Mouse (Mus musculus): ENCODE measurements around the gene Gprin1.
"Not testable (repeated sequence)": the region's sequence is repeated elsewhere in the genome, so short reads cannot be mapped to it uniquely, and the experiment has no call there.

Gene Gprin1

DNA sequence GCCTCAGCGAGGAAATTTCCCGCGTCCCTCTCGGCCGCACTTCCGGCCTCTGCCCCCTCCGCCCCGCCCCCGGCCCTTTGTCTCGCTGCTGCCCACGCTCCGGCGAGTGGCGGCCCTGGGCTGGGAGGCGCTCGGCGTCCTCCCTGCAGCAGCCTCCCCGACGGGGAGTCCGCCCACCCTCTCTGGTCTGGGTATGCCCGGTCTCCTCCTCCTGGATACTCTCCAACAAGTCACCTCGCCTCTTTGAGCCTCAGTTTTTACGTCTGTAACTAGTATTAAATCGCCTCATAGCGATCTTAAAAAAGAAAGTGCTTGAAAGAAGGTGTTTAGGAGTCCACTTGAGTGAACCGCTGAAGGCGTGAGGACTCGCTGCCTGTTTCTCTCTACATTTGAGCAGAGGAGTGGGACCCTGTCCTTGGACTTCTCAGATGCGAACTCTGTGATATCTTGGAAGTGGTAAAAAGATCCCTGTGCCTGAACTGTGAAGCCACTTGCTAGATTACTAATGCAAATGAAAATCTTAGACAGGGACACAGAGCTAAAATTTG, at the start of gene Gprin1:
Gene Gprin1, minus strand, starts transcription at position 11 of the 548 bp plus-strand sequence.
- peak; percentile 63 for DNase-seq (ENCODE audit: low read depth, low spot score)

- DNase-seq (ENCODE audit: low read depth, low spot score), result no peak
Measured at GRCm38 (mm10) chr13:54798740-54799139, 49.1 kb upstream of the Gprin1 start.

- DNase-seq (ENCODE audit: low read depth, low spot score), result no peak
Measured at GRCm38 (mm10) chr13:54797861-54798643, 48.4 kb upstream of the Gprin1 start.

GRCm38 (mm10) chr13:54797356-54797755, 47.7 kb upstream of the Gprin1 start:
- DNase-seq (ENCODE audit: low read depth, low spot score), result peak; percentile 61

GRCm38 (mm10) chr13:54794843-54795242, 45.2 kb upstream of the Gprin1 start:
- DNase-seq (ENCODE audit: low read depth, low spot score), result no peak

DNA sequence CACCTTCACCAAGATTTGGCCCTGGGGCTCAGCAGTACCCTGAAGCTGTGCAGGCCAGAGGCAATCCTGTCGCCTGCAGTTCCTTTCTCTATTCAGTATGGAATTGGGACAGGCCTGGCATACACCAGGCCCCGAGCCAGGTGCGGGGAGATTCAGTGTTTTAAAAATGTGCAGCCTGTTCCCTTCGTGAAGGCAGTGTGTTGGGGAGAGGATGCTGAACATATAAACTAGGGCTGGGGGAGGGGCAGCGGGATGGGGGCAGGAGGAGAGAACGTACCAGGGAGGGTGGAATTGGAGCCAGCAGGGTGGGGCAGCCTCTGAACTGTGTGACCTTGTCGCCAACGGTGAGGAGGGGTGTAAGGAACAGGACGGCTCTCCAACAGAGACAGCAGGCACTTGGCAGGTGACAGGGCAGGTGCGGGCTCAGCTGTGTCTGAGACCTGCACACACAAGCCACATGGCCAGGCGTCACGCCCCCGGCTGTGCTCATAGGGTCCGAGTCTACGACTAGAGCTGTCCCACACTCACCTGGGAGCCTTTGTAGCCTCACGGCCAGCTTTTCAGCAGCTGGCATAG, 44.4 kb upstream of the Gprin1 start:
- no peak for DNase-seq (ENCODE audit: low read depth, low spot score)

DNA sequence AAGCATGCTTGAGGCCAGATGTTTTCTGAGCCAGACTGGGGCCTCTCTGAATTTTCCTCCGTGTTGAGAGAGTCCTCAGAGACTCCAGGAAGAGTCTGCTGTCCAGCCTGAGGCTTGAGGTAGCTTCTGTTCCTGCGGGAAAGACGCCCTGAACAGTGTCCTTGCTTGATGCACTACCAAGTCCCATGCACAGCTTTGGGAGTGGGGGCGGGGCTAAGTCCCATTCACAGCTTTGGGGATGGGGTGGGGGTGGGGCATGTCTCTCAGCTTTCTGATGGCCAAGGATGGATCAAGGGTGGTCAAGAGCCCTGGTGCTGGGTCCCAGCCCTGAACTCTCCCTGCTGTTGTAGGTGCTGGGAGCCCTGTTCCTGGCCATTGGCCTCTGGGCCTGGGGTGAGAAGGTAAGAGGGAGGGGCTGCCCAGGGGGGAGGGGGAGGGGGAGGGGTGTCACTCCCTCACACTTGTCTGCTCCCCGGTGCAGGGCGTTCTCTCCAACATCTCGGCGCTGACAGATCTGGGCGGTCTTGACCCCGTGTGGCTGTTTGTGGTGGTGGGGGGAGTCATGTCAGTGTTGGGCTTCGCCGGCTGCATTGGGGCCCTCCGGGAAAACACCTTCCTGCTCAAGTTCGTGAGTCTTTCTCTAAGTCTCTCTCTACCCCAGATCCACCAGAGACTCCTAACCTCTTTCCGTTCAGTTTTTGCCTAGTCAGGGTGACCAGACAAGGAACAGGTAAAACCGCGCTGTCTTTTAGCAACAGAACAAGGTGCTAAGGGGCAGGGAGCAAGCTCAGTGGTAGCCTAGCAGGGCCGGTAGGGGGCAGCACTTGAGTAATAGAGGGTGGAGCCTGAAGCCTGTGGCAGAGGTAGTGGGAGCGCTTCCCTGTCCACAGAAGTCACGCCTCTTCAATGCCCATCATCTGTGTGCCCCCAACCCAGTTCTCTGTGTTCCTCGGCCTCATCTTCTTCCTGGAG, 42.9 kb upstream of the Gprin1 start:
- peak; percentile 43 for DNase-seq (ENCODE audit: low read depth, low spot score)

DNA sequence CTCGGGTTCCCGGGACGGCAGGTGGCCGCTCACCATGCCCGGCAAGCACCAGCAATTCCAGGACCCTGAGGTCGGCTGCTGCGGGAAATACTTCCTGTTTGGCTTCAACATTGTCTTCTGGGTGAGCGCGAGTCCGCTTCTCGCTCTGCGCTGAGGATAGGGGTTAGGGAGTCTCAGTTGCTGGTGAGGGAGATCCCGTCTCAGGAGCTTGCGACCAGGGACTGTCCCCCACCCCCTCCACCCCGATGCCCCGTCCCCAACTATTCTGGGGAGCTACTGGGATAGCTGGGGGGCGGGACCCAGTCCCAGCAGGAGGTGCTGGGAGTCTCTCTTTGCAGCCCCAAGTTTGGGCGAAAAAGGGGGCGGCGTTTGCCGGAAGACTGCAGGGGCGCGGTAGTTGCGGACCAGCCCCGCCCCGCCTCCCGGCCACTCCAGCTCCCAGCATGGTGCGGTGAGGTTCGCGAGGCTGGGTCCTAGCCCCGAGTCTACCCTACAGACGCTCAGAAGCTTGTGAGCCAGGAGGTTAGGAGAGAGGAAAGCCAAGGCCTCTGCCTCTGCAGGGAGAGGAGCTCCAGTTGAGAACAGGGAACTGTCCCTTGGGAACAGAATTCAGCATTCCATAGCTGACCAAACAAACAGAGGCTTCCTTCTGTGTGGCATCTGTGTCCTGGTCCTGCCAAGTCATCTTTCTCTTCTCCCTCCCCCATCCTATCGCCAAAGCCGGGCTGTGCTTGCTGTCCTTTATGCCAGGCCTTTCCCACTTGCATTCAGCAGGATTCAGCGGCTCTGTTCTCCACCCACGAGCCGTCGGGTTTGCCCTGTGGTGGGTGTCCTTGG, 40.1 kb upstream of the Gprin1 start:
- peak; percentile 57 for DNase-seq (ENCODE audit: low read depth, low spot score)

DNA sequence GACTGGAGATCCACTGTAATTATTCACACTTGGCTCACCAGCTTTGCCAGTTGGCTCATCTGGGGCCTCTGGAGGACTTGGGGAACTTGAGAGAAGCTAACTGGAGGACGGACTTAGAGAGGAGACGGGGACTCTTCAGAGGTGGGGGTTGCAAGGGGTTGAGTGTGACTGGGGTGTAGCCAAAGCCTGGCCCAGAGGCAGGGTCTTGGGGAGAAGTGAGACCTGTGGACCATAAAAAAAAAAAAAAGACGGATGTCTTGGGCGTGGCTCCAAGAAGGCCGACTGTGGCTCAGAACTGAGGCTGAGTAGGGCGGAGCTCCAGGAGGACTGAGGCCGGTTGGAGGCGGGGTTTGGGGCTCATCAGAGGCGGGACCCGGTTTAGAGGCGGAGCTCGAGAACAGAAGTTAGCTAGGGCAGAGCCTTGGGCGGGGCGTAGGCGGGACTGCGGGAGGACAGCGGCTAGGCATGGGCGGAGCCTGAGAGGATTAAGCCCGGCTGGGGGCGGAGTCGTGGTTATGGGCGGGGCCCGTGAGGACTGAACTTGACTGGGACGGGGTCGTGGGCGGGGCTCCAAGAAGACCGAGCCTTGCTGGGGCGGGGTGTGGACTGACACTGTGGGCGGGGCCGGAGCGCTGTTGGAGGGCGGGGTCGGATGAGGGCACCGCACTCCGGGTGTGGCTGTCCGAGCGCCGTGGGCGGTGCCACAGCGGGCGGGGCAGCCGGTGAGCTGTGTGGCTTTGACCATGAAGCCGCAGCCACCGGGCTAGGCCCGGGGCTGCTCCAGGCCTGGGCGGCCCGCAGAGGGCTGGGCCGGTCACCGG, 39.3 kb upstream of the Gprin1 start, which contains the start of gene Tspan17:
Gene Tspan17, plus strand, starts transcription at position 638 of the 821 bp plus-strand sequence.
- peak; percentile 96 for DNase-seq (ENCODE audit: low read depth, low spot score)

DNA sequence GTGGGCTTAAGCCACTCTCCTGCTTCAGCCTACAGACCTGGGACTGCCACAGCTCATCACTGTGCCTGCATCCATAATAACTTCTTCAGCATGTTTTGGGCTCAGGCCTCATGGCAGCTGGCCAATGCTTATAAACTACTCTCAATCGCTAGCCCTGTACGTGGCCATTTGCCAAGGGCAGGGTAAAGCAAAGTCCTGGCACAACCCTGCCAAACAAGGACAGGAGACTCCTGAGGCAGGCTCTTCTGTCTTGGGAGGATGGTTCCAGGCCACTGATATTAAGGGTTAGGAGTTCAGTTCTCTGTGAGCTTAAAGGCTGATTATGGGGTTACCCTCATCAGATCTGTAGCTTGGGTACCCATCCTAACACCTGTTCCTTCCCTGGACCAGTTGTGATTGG, 37.9 kb upstream of the Gprin1 start:
- DNase-seq (ENCODE audit: low read depth, low spot score), result not testable (repeated sequence)

- no peak for DNase-seq (ENCODE audit: low read depth, low spot score)
Measured at GRCm38 (mm10) chr13:54783698-54784097, 34.0 kb upstream of the Gprin1 start, which contains the start of gene Eif4e1b. Gene Eif4e1b (plus strand): TSS chr13:54783998.

DNA sequence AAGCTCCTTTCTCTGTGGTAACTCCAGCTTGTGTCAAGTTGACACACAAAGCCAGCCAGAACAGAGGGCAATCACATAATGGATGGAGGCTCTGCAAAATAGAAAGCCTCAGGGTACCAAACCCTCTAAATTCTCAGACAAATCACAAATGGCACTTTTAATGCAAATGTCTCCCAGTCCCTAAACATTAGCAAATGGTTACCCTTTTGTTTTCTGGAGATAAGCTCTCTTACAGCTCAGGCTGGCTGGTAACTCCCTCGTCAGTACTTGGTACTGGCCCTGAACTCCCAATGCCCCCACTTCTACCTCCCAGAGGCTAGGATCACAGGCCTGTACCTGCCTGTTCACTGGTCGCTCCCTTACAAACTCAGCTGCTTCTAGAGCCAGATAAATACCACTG, 33.6 kb upstream of the Gprin1 start:
- no peak for DNase-seq (ENCODE audit: low read depth, low spot score)

GRCm38 (mm10) chr13:54781086-54781485, 31.4 kb upstream of the Gprin1 start:
- no peak for DNase-seq (ENCODE audit: low read depth, low spot score)

- DNase-seq (ENCODE audit: low read depth, low spot score), result no peak
Measured at GRCm38 (mm10) chr13:54780592-54780991, 30.9 kb upstream of the Gprin1 start.

GRCm38 (mm10) chr13:54767012-54767411, 17.3 kb upstream of the Gprin1 start:
- no peak for DNase-seq (ENCODE audit: low read depth, low spot score)

DNA sequence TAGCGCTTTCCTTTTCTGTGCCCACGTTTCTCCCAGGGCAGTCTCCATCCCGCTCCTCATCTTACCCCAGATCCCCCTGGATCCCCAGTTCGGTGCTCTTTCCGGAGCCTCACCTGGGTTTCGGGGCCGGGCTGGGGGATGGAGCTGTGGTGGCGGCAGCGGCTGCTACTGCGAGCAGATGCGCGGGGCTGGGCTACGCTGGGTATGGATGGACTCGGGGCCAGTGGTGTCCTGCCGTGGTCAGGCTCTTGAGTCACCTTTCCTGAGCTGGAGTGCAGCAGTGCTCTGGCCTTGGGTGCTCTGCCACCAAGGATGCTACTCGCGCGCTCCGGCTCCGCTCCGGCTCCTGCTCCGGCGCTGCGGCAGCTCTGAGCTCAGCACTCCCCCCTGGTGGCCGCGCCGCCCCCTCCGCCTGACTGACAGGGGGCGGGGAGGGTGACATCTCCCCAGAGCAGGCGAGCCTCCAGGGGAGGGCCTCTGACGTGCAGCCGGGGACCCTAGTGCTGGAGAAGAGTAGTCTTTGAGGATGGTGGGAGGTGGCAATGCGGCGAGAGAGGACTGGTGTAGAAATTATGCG, 16.6 kb upstream of the Gprin1 start, which contains the start of gene Sncb:
Gene Sncb, minus strand, starts transcription at position 404 of the 577 bp plus-strand sequence.
- DNase-seq (ENCODE audit: low read depth, low spot score), result peak; percentile 61

GRCm38 (mm10) chr13:54765281-54766191, 15.9 kb upstream of the Gprin1 start:
- DNase-seq (ENCODE audit: low read depth, low spot score), result no peak

DNA sequence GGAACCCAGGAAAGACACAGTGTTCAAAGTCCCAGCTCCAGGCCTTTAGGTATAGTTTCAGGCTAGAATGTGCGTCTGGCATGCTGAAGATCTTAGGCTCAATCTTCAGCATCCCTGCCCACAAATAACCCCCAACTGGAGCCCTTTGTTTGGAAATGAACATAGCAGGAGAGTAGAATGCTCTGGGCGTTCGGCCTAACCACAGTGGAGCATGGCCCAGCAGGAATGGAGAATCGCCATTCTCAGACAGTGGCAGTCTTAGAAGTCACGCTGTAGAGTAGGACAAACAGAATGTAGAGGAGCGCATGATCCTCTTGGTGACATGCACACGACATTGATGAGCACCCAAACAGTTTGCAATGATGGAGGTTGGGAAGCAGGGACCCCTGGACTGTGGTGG, 11.2 kb upstream of the Gprin1 start:
- no peak for DNase-seq (ENCODE audit: low read depth, low spot score)

Data from mesoderm, embryonic 11.5 days (tissue).